Mouse (Mus musculus) small intestine, adult 2 months (tissue): ENCODE data around the gene Gins1.

Source experiments
- CTCF ChIP-seq: fragments of 200-500 bp; IDR thresholded peaks from 2 replicates; pipeline ENCODE4 v1.5.1; 2012; ENCODE audit warnings: low read depth, mild to moderate bottlenecking, control low read depth, inconsistent platforms, low read length, moderate library complexity, mixed read lengths; ENCODE audit not compliant: insufficient replicate concordance, insufficient read length; ENCODE audit errors: extremely low read depth
- POLR2A ChIP-seq: fragments of 200-500 bp; IDR thresholded peaks from 2 replicates; pipeline ENCODE4 v1.6.1; 2012; ENCODE audit warnings: low read depth, mild to moderate bottlenecking, control low read depth, inconsistent platforms, low read length, moderate library complexity

GRCm38 (mm10) chr2:150930806-150931205 is 25.6 kb downstream of the Gins1 start:
- TF ChIP-seq POLR2A, result no peak
- no peak for TF ChIP-seq CTCF
